Mouse (Mus musculus): ENCODE data around the gene Ffar1.

GRCm38 (mm10) chr7:30811757-30812290 lies 49.5 kb downstream of the Ffar1 start:
- TF ChIP-seq CTCF (IDR thresholded peaks at IDR 0.05; ENCODE audit: extremely low read depth, insufficient read depth, insufficient read length, insufficient replicate concordance) (no peak), POLR2A (IDR thresholded peaks at IDR 0.05; ENCODE audit: low read depth, low read length) (no peak)

All from spleen, adult 2 months (tissue).